Mouse (Mus musculus): ENCODE data around the gene Rsu1.

- TF ChIP-seq CTCF (IDR thresholded peaks at IDR 0.05): no peak
- no peak for TF ChIP-seq EP300 (IDR thresholded peaks at IDR 0.05)
Observed at GRCm38 (mm10) chr2:13232305-13232704, 38.9 kb downstream of the Rsu1 start.
